Mouse (Mus musculus) midbrain, postnatal 0 days (tissue): ENCODE data around the gene Nr1h4. TPM values are rescaled to one million over a fixed set of nuclear protein-coding genes. Genes with fewer than 3 reads are reported as not detected.
"Not testable (repeated sequence)": the region's sequence is repeated elsewhere in the genome, so short reads cannot be mapped to it uniquely, and the experiment has no call there.

Experiments used
- ATAC-seq: fragments of 200-750 bp; cut with Nextera tagmentation; 2 replicates; pipeline ENCODE4 v1.8.0; 2017; ENCODE audit warnings: moderate number of reproducible peaks, mild to moderate bottlenecking, moderate TSS enrichment, moderate library complexity; ENCODE audit not compliant: low FRiP score
- DNase-seq: peaks from one replicate; pipeline ENCODE4 v3.0.0-alpha.2; 2015; ENCODE audit warnings: low spot score
- H3K27ac ChIP-seq: fragments of 300-500 bp; sonication (generic); 2 replicates; pipeline ENCODE4 v1.5.1; 2014; ENCODE audit warnings: low read depth, mild to moderate bottlenecking, low read length, mixed read lengths
- H3K27me3 ChIP-seq: fragments of 300-500 bp; sonication (generic); 2 replicates; pipeline ENCODE4 v1.6.1; 2014; ENCODE audit warnings: low read length, control low read depth, mixed read lengths; ENCODE audit not compliant: insufficient read depth
- H3K36me3 ChIP-seq: fragments of 300-500 bp; sonication (generic); 2 replicates; pipeline ENCODE4 v1.6.1; 2014; ENCODE audit warnings: low read length, control low read depth, mixed read lengths; ENCODE audit not compliant: insufficient read depth
- H3K4me1 ChIP-seq: fragments of 300-500 bp; sonication (generic); 2 replicates; pipeline ENCODE4 v1.6.1; 2014; ENCODE audit warnings: mild to moderate bottlenecking, control low read depth, antibody characterized with exemption, low read length, mixed read lengths; ENCODE audit not compliant: insufficient read depth
- H3K4me2 ChIP-seq: fragments of 300-500 bp; sonication (generic); 2 replicates; pipeline ENCODE4 v1.6.1; 2014; ENCODE audit warnings: low read depth, mild to moderate bottlenecking, low read length, mixed read lengths; ENCODE audit not compliant: poor library complexity, severe bottlenecking
- H3K4me3 ChIP-seq: fragments of 300-500 bp; sonication (generic); 2 replicates; pipeline ENCODE4 v1.5.1; 2014; ENCODE audit warnings: low read depth, mild to moderate bottlenecking, low read length, moderate library complexity
- H3K9ac ChIP-seq: fragments of 300-500 bp; sonication (generic); replicated peaks from 2 replicates; pipeline ENCODE4 v1.6.1; 2014; ENCODE audit warnings: mild to moderate bottlenecking, low read length, moderate library complexity, mixed read lengths; ENCODE audit not compliant: poor library complexity, severe bottlenecking
- H3K9me3 ChIP-seq: fragments of 300-500 bp; sonication (generic); 2 replicates; pipeline ENCODE4 v1.6.1; 2016; ENCODE audit warnings: low read length, control low read depth
- CTCF ChIP-seq: IDR thresholded peaks from 2 replicates; pipeline ENCODE4 v1.5.1; 2016; ENCODE audit warnings: antibody characterized with exemption, mild to moderate bottlenecking
- WGBS: fragments of 180-500 bp; shearing (Covaris S2); extraction: QIAGEN DNeasy Blood & Tissue Kit; methylation state at CpG from one replicate; pipeline ENCODE4 v1.1.7; 2014; 5-methylcytosine and 5-hydroxymethylcytosine counted together
- polyA plus RNA-seq: library from polyadenylated mRNA; unstranded; fragments of >200 nt; fragmentation: Nextera tagmentation; extraction: Ambion mirVana; gene quantifications from 2 replicates; pipeline ENCODE4 v1.2.1, GENCODE M21; 2015
- total RNA-seq: library from RNA; depleted of rRNA; stranded (reverse); fragments of >200 nt; gene quantifications from 2 replicates; pipeline ENCODE4 v1.2.3, GENCODE M21; 2014

The Nr1h4 gene
- total and polyA plus RNA-seq, 2 experiments from 2014 or later, result not detected

GRCm38 (mm10) chr10:89565301-89566022 lies 32.1 kb upstream of the Nr1h4 start:
- WGBS, result 90% methylated on average over 9 of the region's 9 CpGs
- no peak overlapping the region for H3K4me2 ChIP-seq
- H3K9ac ChIP-seq, result no peak overlapping the region
- no peak overlapping the region for H3K27ac ChIP-seq
- TF ChIP-seq CTCF, result no peak
- no peak for DNase-seq
- H3K36me3 ChIP-seq, result no peaks in the 10 kb centered on the region
- no peak overlapping the region for H3K4me3 ChIP-seq
- no peaks in the 10 kb centered on the region for H3K4me1 ChIP-seq
- H3K27me3 ChIP-seq, result no peaks in the 10 kb centered on the region
- ATAC-seq, result no peak
- no peaks in the 10 kb centered on the region for H3K9me3 ChIP-seq

GRCm38 (mm10) chr10:89562113-89562512 lies 28.7 kb upstream of the Nr1h4 start:
- no peaks in the 10 kb centered on the region for H3K4me1 ChIP-seq
- H3K27me3 ChIP-seq, result no peaks in the 10 kb centered on the region
- no peak overlapping the region for H3K4me2 ChIP-seq
- H3K9ac ChIP-seq, result no peak overlapping the region
- no peak overlapping the region for H3K27ac ChIP-seq
- TF ChIP-seq CTCF, result no peak
- no peaks in the 10 kb centered on the region for H3K9me3 ChIP-seq
- DNase-seq, result no peak
- no peak for ATAC-seq
- WGBS, result 92% methylated on average over 6 of the region's 6 CpGs
- H3K4me3 ChIP-seq, result no peak overlapping the region
- H3K36me3 ChIP-seq, result no peaks in the 10 kb centered on the region

GRCm38 (mm10) chr10:89559351-89559750 lies 26.0 kb upstream of the Nr1h4 start:
- H3K36me3 ChIP-seq, result no peaks in the 10 kb centered on the region
- no peak overlapping the region for H3K9ac ChIP-seq
- no peak overlapping the region for H3K27ac ChIP-seq
- H3K4me1 ChIP-seq, result no peaks in the 10 kb centered on the region
- DNase-seq (no peak), ATAC-seq (no peak)
- no peaks in the 10 kb centered on the region for H3K9me3 ChIP-seq
- H3K4me3 ChIP-seq, result no peak overlapping the region
- WGBS, result 48% methylated on average over 3 of the region's 3 CpGs
- no peak overlapping the region for H3K4me2 ChIP-seq
- TF ChIP-seq CTCF, result no peak
- H3K27me3 ChIP-seq, result no peaks in the 10 kb centered on the region

- not testable (repeated sequence) for H3K9me3 ChIP-seq, DNase-seq, H3K9ac ChIP-seq, H3K36me3 ChIP-seq, ATAC-seq, H3K4me1 ChIP-seq, H3K4me3 ChIP-seq, H3K27me3 ChIP-seq, H3K4me2 ChIP-seq, H3K27ac ChIP-seq
- WGBS, result 90% methylated on average over 13 of the region's 13 CpGs
Observed at GRCm38 (mm10) chr10:89554885-89555284, 21.5 kb upstream of the Nr1h4 start.

- H3K9me3 ChIP-seq, H3K4me2 ChIP-seq, H3K36me3 ChIP-seq, H3K9ac ChIP-seq, H3K4me1 ChIP-seq, H3K27ac ChIP-seq, H3K27me3 ChIP-seq, DNase-seq, ATAC-seq, H3K4me3 ChIP-seq: not testable (repeated sequence)
- 85% methylated on average over 7 of the region's 7 CpGs for WGBS
Observed at GRCm38 (mm10) chr10:89553855-89554254, 20.5 kb upstream of the Nr1h4 start.

- ATAC-seq, result no peak
- no peak for TF ChIP-seq CTCF
- Histone ChIP-seq H3K9ac (no peak overlapping the region), H3K4me1 (no peaks in the 10 kb centered on the region), H3K36me3 (no peaks in the 10 kb centered on the region), H3K27me3 (no peaks in the 10 kb centered on the region), H3K27ac (no peak overlapping the region), H3K9me3 (no peaks in the 10 kb centered on the region), H3K4me3 (no peak overlapping the region), H3K4me2 (no peak overlapping the region)
- WGBS, result 79% methylated on average over 5 of the region's 5 CpGs
- no peak for DNase-seq
Observed at GRCm38 (mm10) chr10:89553015-89553414, 19.6 kb upstream of the Nr1h4 start.
